Mouse (Mus musculus) thymus, adult 2 months (tissue): ENCODE results near the gene Mob2. TPM values are rescaled to one million over a fixed set of nuclear protein-coding genes. Genes with fewer than 3 reads are reported as not detected.

ENCODE experiments used
- DNase-seq: peaks from one replicate; pipeline ENCODE4 v3.0.0; 2021
- H3K27ac ChIP-seq: fragments of 200-500 bp; 2 replicates; pipeline ENCODE4 v1.5.1; 2012; ENCODE audit warnings: low read length, control low read depth; ENCODE audit not compliant: control insufficient read depth, insufficient read depth
- H3K27me3 ChIP-seq: fragments of 200-500 bp; 2 replicates; pipeline ENCODE4 v1.6.1; 2012; ENCODE audit warnings: mild to moderate bottlenecking, low read length, moderate library complexity, mixed read lengths; ENCODE audit not compliant: control insufficient read depth, insufficient read depth
- H3K36me3 ChIP-seq: fragments of 200-500 bp; 2 replicates; pipeline ENCODE4 v1.6.1; 2012; ENCODE audit warnings: mild to moderate bottlenecking, low read length, moderate library complexity; ENCODE audit not compliant: control insufficient read depth, insufficient read depth
- H3K4me1 ChIP-seq: fragments of 200-500 bp; replicated peaks from 2 replicates; pipeline ENCODE4 v1.6.1; 2012; ENCODE audit warnings: low read length; ENCODE audit not compliant: control insufficient read depth, insufficient read depth
- H3K4me3 ChIP-seq: fragments of 200-500 bp; 2 replicates; pipeline ENCODE4 v1.5.1; 2012; ENCODE audit warnings: mild to moderate bottlenecking, low read length, control low read depth, moderate library complexity; ENCODE audit not compliant: control insufficient read depth, insufficient read depth
- CTCF ChIP-seq: fragments of 200-500 bp; IDR thresholded peaks from 2 replicates; pipeline ENCODE4 v1.5.1; 2012; ENCODE audit warnings: mild to moderate bottlenecking, control low read depth, low read length, moderate library complexity, borderline replicate concordance; ENCODE audit not compliant: control insufficient read depth, poor library complexity, insufficient read depth; ENCODE audit errors: extremely low read depth
- POLR2A ChIP-seq: fragments of 200-500 bp; IDR thresholded peaks from 2 replicates; pipeline ENCODE4 v1.6.1; 2012; ENCODE audit warnings: mild to moderate bottlenecking, low read length, control low read depth, moderate library complexity; ENCODE audit not compliant: control insufficient read depth, poor library complexity, insufficient read depth; ENCODE audit errors: extremely low read depth
- WGBS: fragments of 180-500 bp; shearing (Covaris S2); methylation state at CpG from one replicate; pipeline ENCODE4 v1.1.7; 2018; 5-methylcytosine and 5-hydroxymethylcytosine counted together
- polyA plus RNA-seq: library from polyadenylated mRNA; depleted of rRNA; stranded (reverse); fragments of >200 nt; gene quantifications from 2 replicates; pipeline ENCODE4 v1.2.3, GENCODE M21; 2012

The Mob2 gene
- polyA plus RNA-seq, 1 experiment: 73.5 TPM

DNA sequence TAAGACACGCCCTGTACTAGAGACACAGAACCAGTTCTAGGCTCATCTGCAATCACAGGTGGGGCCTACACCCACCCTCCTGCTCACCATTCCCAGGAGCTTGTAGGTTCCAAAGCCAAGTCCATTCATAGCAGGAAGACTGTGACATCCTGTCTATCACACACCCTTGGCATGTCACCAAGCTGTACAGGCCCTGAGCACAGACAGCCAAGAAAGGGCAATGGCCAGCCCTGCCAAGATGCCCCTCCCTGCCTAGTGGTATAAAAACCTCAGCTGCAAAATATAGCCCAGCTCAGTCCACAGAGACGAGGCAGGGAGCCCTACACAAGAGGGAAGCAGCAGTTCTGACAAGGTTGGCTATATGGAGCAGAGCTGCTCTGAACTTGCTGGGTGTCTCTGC is 26.7 kb downstream of the Mob2 start:
- TF ChIP-seq POLR2A: no peak
- TF ChIP-seq CTCF: no peak
- DNase-seq: no peak
- no peak overlapping the region for H3K27ac ChIP-seq
- H3K4me1 ChIP-seq: 0 out of 2 replicates have a peak, but pooled peaks cover 5% of the 10 kb centered on the region
- no peaks in the 10 kb centered on the region for H3K36me3 ChIP-seq
- WGBS: 75% methylated on average over 2 of the region's 2 CpGs
- no peaks in the 10 kb centered on the region for H3K27me3 ChIP-seq
- no peak overlapping the region for H3K4me3 ChIP-seq

- H3K36me3 ChIP-seq: no peaks in the 10 kb centered on the region
- no peak overlapping the region for H3K4me3 ChIP-seq
- H3K27me3 ChIP-seq: no peaks in the 10 kb centered on the region
- H3K4me1 ChIP-seq: 0 out of 2 replicates have a peak, but pooled peaks cover 5% of the 10 kb centered on the region
- no peak for TF ChIP-seq POLR2A
- no peak for TF ChIP-seq CTCF
- H3K27ac ChIP-seq: no peak overlapping the region
- DNase-seq: no peak
These were observed 30.8 kb downstream of the Mob2 start for GRCm38 (mm10) chr7:142030073-142030472.

DNA sequence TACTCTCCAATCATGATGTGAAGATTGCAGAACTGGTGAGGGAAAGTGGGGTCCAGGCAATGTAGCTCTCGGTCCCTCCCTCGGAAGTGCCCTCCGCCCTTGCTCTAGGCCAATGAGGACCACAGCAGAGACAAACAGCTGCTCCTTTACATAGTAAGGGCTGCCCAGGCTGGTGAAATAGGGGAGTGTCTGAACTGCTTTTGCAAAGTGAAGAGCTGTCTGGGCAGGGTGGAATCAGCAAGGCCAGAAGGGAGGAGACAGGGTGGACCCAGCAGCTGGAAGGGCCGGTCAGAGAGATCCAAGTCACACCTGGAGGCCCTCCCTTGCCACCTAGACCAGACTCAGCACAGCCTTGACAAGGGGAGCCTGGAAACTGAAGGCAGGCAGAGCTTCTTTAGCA is 34.9 kb downstream of the Mob2 start:
- Histone ChIP-seq H3K27ac (no peak overlapping the region), H3K4me3 (no peak overlapping the region)

DNA sequence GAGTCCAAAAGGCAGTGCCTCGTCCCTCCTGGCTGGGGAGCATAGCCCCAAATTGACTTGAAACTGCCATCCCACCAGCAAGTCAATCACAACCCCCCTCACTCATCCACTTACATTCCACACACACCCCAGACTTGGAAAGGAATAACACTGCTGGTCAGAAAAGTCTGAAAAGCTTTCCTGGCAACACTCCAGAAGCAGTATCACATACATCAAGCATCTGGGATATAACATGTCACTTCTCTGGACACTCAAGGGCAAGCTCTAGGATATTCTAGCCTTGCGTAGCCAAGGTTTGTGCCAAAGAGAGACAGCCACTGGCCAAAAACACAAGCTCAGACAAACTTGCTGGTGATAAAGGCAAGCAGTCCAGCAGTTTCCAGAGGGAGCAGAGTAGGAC is 35.7 kb downstream of the Mob2 start:
- Histone ChIP-seq H3K4me3 (no peak overlapping the region), H3K27me3 (no peaks in the 10 kb centered on the region), H3K27ac (no peak overlapping the region), H3K36me3 (no peaks in the 10 kb centered on the region), H3K4me1 (peaks cover 9% of the 10 kb centered on the region)
- 89% methylated on average over 2 of the region's 2 CpGs for WGBS
- DNase-seq: no peak
- TF ChIP-seq POLR2A (no peak), CTCF (no peak)

More for the DNA sequence above, 34.9 kb downstream of the Mob2 start:
- no peak for DNase-seq
- Histone ChIP-seq H3K36me3 (no peaks in the 10 kb centered on the region), H3K4me1 (peaks cover 4% of the 10 kb centered on the region), H3K27me3 (no peaks in the 10 kb centered on the region)
- TF ChIP-seq CTCF (no peak), POLR2A (no peak)
- 93% methylated on average over 4 of the region's 4 CpGs for WGBS

DNA sequence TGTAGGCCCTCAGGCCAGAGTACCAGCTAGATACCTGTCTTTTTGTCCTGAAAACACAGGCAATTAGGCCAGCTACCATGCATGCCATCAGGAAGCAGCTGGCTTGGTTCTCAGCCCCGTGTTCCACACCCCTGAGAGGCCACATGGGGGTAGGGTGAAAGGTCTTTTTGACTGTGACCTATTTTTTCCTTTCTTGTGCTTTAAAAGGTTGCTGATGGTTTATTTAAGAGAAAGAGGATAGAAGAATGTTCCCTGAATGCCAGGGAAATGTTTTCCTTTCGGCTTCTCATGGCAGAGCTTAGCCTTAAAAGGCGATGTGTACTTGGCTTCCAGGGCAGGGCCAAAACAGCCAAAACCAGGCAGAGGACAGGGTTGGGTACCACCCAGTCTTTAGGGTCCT is 40.0 kb downstream of the Mob2 start:
- H3K27me3 ChIP-seq: no peaks in the 10 kb centered on the region
- TF ChIP-seq POLR2A: no peak
- no peak for TF ChIP-seq CTCF
- peaks cover 4% of the 10 kb centered on the region; the same call in 1 of the 2 replicates for H3K36me3 ChIP-seq
- H3K27ac ChIP-seq: no peak overlapping the region
- DNase-seq: no peak
- 72% methylated on average over 3 of the region's 3 CpGs for WGBS
- H3K4me3 ChIP-seq: no peak overlapping the region
- peaks cover 9% of the 10 kb centered on the region for H3K4me1 ChIP-seq

- H3K36me3 ChIP-seq: peaks cover 4% of the 10 kb centered on the region; the same call in 1 of the 2 replicates
- H3K4me1 ChIP-seq: peaks cover 9% of the 10 kb centered on the region
- no peak overlapping the region for H3K4me3 ChIP-seq
- H3K27me3 ChIP-seq: no peaks in the 10 kb centered on the region
- WGBS: 61% methylated on average over 2 of the region's 2 CpGs
- no peak for TF ChIP-seq POLR2A
- no peak for TF ChIP-seq CTCF
- no peak overlapping the region for H3K27ac ChIP-seq
- no peak for DNase-seq
These were observed 41.2 kb downstream of the Mob2 start for GRCm38 (mm10) chr7:142019699-142020098.

GRCm38 (mm10) chr7:142016562-142016961 is 44.3 kb downstream of the Mob2 start:
- H3K4me1 ChIP-seq: peaks cover 9% of the 10 kb centered on the region
- H3K36me3 ChIP-seq: peaks cover 11% of the 10 kb centered on the region; the same call in 1 of the 2 replicates
- DNase-seq: peak; percentile 37
- WGBS: 70% methylated on average over 1 of the region's 1 CpGs
- no peak for TF ChIP-seq CTCF
- TF ChIP-seq POLR2A: no peak
- H3K27me3 ChIP-seq: no peaks in the 10 kb centered on the region
- H3K4me3 ChIP-seq: no peak overlapping the region
- no peak overlapping the region for H3K27ac ChIP-seq
